Mouse (Mus musculus): ENCODE measurements at regions not wholly inside any gene's neighbourhood (a gene's known extent, or its start where the extent isn't known, plus 50 kb on each side); places are given as distances from the start of the nearest gene placed in this dataset.

GRCm38 (mm10) chr5:126099931-126100330 is 568.4 kb downstream of the Tmem132b start:
- Histone ChIP-seq H3K27me3 (ENCODE audit: control insufficient read depth, insufficient read depth, low read length, poor library complexity, severe bottlenecking) (no peaks in the 10 kb centered on the region), H3K9ac (ENCODE audit: low read depth, poor library complexity, severe bottlenecking) (no peak overlapping the region), H3K4me3 (ENCODE audit: low read depth, low read length) (no peak overlapping the region), H3K27ac (ENCODE audit: insufficient read depth, low read length) (no peak overlapping the region), H3K9me3 (replicated peaks; ENCODE audit: control insufficient read depth, insufficient read depth, low read length, poor library complexity, severe bottlenecking) (peaks cover 7% of the 10 kb centered on the region), H3K4me1 (ENCODE audit: control insufficient read depth, insufficient read depth, low read length) (no peaks in the 10 kb centered on the region), H3K36me3 (ENCODE audit: control insufficient read depth, insufficient read depth, low read length, poor library complexity, severe bottlenecking) (no peaks in the 10 kb centered on the region)
- no peak for TF ChIP-seq EP300 (IDR thresholded peaks at IDR 0.05; ENCODE audit: insufficient read depth, low read depth, low read length)
- no peak for TF ChIP-seq POLR2A (IDR thresholded peaks at IDR 0.05; ENCODE audit: insufficient read depth, low read length)
- no peak for TF ChIP-seq CTCF (IDR thresholded peaks at IDR 0.05; ENCODE audit: low read depth, low read length)

DNA sequence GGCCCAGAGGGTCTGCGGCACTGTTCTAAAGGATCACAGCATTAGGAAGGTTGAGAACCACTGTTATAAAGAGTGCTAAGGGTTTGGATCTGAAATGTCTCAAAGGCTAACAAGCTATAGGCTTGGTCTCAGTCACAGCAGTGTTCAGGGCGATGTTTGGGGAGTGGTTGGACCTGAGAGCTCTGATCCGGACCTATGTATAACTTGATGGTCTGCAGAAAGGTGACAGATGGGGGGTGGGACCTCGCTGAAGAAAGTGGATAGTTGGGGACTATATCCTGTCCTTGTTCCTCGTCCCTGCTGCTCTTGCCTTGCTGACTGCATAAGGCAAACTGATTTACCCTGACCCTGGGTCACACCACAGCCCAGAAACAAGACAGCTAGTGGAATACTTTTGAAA is 572.9 kb downstream of the Tmem132b start:
- Histone ChIP-seq H3K4me1 (ENCODE audit: control insufficient read depth, insufficient read depth, low read length) (no peaks in the 10 kb centered on the region), H3K9me3 (replicated peaks; ENCODE audit: control insufficient read depth, insufficient read depth, low read length, poor library complexity, severe bottlenecking) (peaks cover 20% of the 10 kb centered on the region), H3K9ac (ENCODE audit: low read depth, poor library complexity, severe bottlenecking) (no peak overlapping the region), H3K27me3 (ENCODE audit: control insufficient read depth, insufficient read depth, low read length, poor library complexity, severe bottlenecking) (no peaks in the 10 kb centered on the region), H3K36me3 (ENCODE audit: control insufficient read depth, insufficient read depth, low read length, poor library complexity, severe bottlenecking) (no peaks in the 10 kb centered on the region), H3K27ac (ENCODE audit: insufficient read depth, low read length) (no peak overlapping the region), H3K4me3 (ENCODE audit: low read depth, low read length) (no peak overlapping the region)
- TF ChIP-seq POLR2A (IDR thresholded peaks at IDR 0.05; ENCODE audit: insufficient read depth, low read length) = no peak

DNA sequence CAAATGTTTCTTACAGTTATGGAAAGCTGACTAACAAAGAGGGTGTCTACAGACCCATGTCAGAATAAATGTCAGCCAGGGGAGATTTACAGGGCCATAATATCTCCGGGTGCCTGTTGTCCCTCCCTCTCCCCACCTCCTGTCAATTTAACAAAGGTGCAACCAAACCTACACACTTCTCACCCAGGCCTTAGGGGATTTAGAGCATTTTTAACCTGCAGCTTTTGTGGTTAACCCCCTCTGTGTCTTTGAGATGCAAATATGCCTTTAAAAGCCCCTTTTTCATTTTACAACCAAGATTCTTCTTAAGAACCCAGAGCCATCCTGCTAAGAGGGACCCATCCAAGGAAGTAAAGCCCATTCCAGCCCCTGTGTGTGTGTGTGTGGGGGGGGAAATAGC is 573.3 kb downstream of the Tmem132b start:
- Histone ChIP-seq H3K9me3 (replicated peaks; ENCODE audit: control insufficient read depth, insufficient read depth, low read length, poor library complexity, severe bottlenecking) (peaks cover 20% of the 10 kb centered on the region), H3K36me3 (ENCODE audit: control insufficient read depth, insufficient read depth, low read length, poor library complexity, severe bottlenecking) (no peaks in the 10 kb centered on the region), H3K4me3 (ENCODE audit: low read depth, low read length) (no peak overlapping the region), H3K9ac (ENCODE audit: low read depth, poor library complexity, severe bottlenecking) (no peak overlapping the region), H3K27ac (ENCODE audit: insufficient read depth, low read length) (no peak overlapping the region), H3K4me1 (ENCODE audit: control insufficient read depth, insufficient read depth, low read length) (no peaks in the 10 kb centered on the region), H3K27me3 (ENCODE audit: control insufficient read depth, insufficient read depth, low read length, poor library complexity, severe bottlenecking) (no peaks in the 10 kb centered on the region)
- TF ChIP-seq CTCF (IDR thresholded peaks at IDR 0.05; ENCODE audit: low read depth, low read length) (no peak), EP300 (IDR thresholded peaks at IDR 0.05; ENCODE audit: insufficient read depth, low read depth, low read length) (no peak), POLR2A (IDR thresholded peaks at IDR 0.05; ENCODE audit: insufficient read depth, low read length) (no peak)

GRCm38 (mm10) chr5:126105446-126105845 is 573.9 kb downstream of the Tmem132b start:
- no peaks in the 10 kb centered on the region for H3K36me3 ChIP-seq (ENCODE audit: control insufficient read depth, insufficient read depth, low read length, poor library complexity, severe bottlenecking)
- H3K4me3 ChIP-seq (ENCODE audit: low read depth, low read length) = no peak overlapping the region
- peaks cover 20% of the 10 kb centered on the region for H3K9me3 ChIP-seq (replicated peaks; ENCODE audit: control insufficient read depth, insufficient read depth, low read length, poor library complexity, severe bottlenecking)
- H3K27ac ChIP-seq (ENCODE audit: insufficient read depth, low read length) = no peak overlapping the region
- H3K4me1 ChIP-seq (ENCODE audit: control insufficient read depth, insufficient read depth, low read length) = no peaks in the 10 kb centered on the region
- H3K27me3 ChIP-seq (ENCODE audit: control insufficient read depth, insufficient read depth, low read length, poor library complexity, severe bottlenecking) = no peaks in the 10 kb centered on the region
- no peak overlapping the region for H3K9ac ChIP-seq (ENCODE audit: low read depth, poor library complexity, severe bottlenecking)
- TF ChIP-seq POLR2A (IDR thresholded peaks at IDR 0.05; ENCODE audit: insufficient read depth, low read length) (no peak), EP300 (IDR thresholded peaks at IDR 0.05; ENCODE audit: insufficient read depth, low read depth, low read length) (no peak), CTCF (IDR thresholded peaks at IDR 0.05; ENCODE audit: low read depth, low read length) (no peak)

DNA sequence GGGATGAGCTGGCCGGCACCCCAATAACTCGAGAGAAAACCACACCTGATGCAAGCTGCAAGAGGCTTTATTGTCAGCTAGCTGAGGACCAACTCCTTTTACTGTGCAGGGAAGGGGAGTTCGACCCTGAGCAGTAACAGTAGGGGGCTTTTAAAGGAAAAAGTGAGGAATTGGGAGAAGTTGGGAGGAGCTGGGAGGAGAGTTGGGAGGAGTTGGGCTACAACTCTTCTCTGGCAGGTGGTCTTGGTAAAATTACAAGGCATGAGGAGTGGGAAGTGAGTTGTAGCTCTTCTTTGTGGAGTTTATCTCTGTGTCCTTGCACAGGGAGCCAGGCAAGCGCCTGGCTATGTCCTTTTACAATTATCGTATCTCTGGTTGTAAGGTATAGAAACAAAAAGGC is 575.4 kb downstream of the Tmem132b start:
- TF ChIP-seq POLR2A (IDR thresholded peaks at IDR 0.05; ENCODE audit: insufficient read depth, low read length) (no peak), EP300 (IDR thresholded peaks at IDR 0.05; ENCODE audit: insufficient read depth, low read depth, low read length) (no peak), CTCF (IDR thresholded peaks at IDR 0.05; ENCODE audit: low read depth, low read length) (no peak)
- H3K36me3 ChIP-seq (ENCODE audit: control insufficient read depth, insufficient read depth, low read length, poor library complexity, severe bottlenecking) = no peaks in the 10 kb centered on the region
- no peak overlapping the region for H3K27ac ChIP-seq (ENCODE audit: insufficient read depth, low read length)
- peaks cover 20% of the 10 kb centered on the region for H3K9me3 ChIP-seq (replicated peaks; ENCODE audit: control insufficient read depth, insufficient read depth, low read length, poor library complexity, severe bottlenecking)
- H3K9ac ChIP-seq (ENCODE audit: low read depth, poor library complexity, severe bottlenecking) = no peak overlapping the region
- H3K27me3 ChIP-seq (ENCODE audit: control insufficient read depth, insufficient read depth, low read length, poor library complexity, severe bottlenecking) = no peaks in the 10 kb centered on the region
- no peaks in the 10 kb centered on the region for H3K4me1 ChIP-seq (ENCODE audit: control insufficient read depth, insufficient read depth, low read length)
- H3K4me3 ChIP-seq (ENCODE audit: low read depth, low read length) = no peak overlapping the region

- Histone ChIP-seq H3K9me3 (replicated peaks; ENCODE audit: control insufficient read depth, insufficient read depth, low read length, poor library complexity, severe bottlenecking) (peaks cover 20% of the 10 kb centered on the region), H3K36me3 (ENCODE audit: control insufficient read depth, insufficient read depth, low read length, poor library complexity, severe bottlenecking) (no peaks in the 10 kb centered on the region), H3K4me3 (ENCODE audit: low read depth, low read length) (no peak overlapping the region), H3K4me1 (ENCODE audit: control insufficient read depth, insufficient read depth, low read length) (no peaks in the 10 kb centered on the region), H3K9ac (ENCODE audit: low read depth, poor library complexity, severe bottlenecking) (no peak overlapping the region), H3K27ac (ENCODE audit: insufficient read depth, low read length) (no peak overlapping the region), H3K27me3 (ENCODE audit: control insufficient read depth, insufficient read depth, low read length, poor library complexity, severe bottlenecking) (no peaks in the 10 kb centered on the region)
- TF ChIP-seq POLR2A (IDR thresholded peaks at IDR 0.05; ENCODE audit: insufficient read depth, low read length) (no peak), CTCF (IDR thresholded peaks at IDR 0.05; ENCODE audit: low read depth, low read length) (no peak), EP300 (IDR thresholded peaks at IDR 0.05; ENCODE audit: insufficient read depth, low read depth, low read length) (no peak)
Observed at GRCm38 (mm10) chr5:126108837-126109236, 577.3 kb downstream of the Tmem132b start.

Measured in ES-Bruce4 (cell line).